Mouse (Mus musculus) heart, adult 2 months (tissue): Measurements from ENCODE around the gene Agpat3. TPM values are rescaled to one million over a fixed set of nuclear protein-coding genes. Genes with fewer than 3 reads are reported as not detected.

ENCODE experiments used
- DNase-seq, 2 experiments: peaks; one replicate each; pipeline ENCODE4 v3.0.0; 2021
- H3K27ac ChIP-seq: fragments of 200-600 bp; 2 replicates; pipeline ENCODE4 v1.8.1; 2022
- H3K27me3 ChIP-seq: fragments of 200-500 bp; 2 replicates; pipeline ENCODE4 v1.6.1; 2012; ENCODE audit warnings: mild to moderate bottlenecking, low read length, inconsistent platforms, mixed read lengths; ENCODE audit not compliant: control insufficient read depth, insufficient read depth
- H3K36me3 ChIP-seq: fragments of 200-500 bp; 2 replicates; pipeline ENCODE4 v1.6.1; 2012; ENCODE audit warnings: low read length, inconsistent platforms; ENCODE audit not compliant: control insufficient read depth, insufficient read depth
- H3K4me1 ChIP-seq: fragments of 200-500 bp; 2 replicates; pipeline ENCODE4 v1.6.1; 2011; ENCODE audit warnings: low read length; ENCODE audit not compliant: control insufficient read depth, insufficient read depth
- H3K4me3 ChIP-seq: fragments of 200-600 bp; 2 replicates; pipeline ENCODE4 v1.8.1; 2022
- H3K79me2 ChIP-seq: fragments of 200-500 bp; replicated peaks from 2 replicates; pipeline ENCODE4 v1.6.1; 2012; ENCODE audit warnings: mild to moderate bottlenecking, inconsistent platforms, low read length, moderate library complexity, mixed read lengths; ENCODE audit not compliant: control insufficient read depth, insufficient read depth
- H3K9ac ChIP-seq: fragments of 200-500 bp; 2 replicates; pipeline ENCODE4 v1.6.1; 2012; ENCODE audit warnings: low read depth, mild to moderate bottlenecking, control low read depth, inconsistent platforms, low read length, mixed read lengths
- CTCF ChIP-seq: fragments of 200-600 bp; IDR thresholded peaks from 2 replicates; pipeline ENCODE4 v1.8.1; 2022; ENCODE audit warnings: antibody characterized with exemption, mild to moderate bottlenecking, moderate library complexity
- EP300 ChIP-seq: fragments of 200-500 bp; IDR thresholded peaks from 2 replicates; pipeline ENCODE4 v1.6.1; 2011; ENCODE audit warnings: low read depth, low read length, control low read depth; ENCODE audit not compliant: insufficient read depth
- POLR2A ChIP-seq: fragments of 200-500 bp; IDR thresholded peaks from 2 replicates; pipeline ENCODE4 v1.6.1; 2011; ENCODE audit warnings: mild to moderate bottlenecking, low read depth, low read length, control low read depth; ENCODE audit not compliant: insufficient read depth
- WGBS: fragments of 180-500 bp; shearing (Covaris S2); methylation state at CpG from one replicate; pipeline ENCODE4 v1.1.7; 2018; 5-methylcytosine and 5-hydroxymethylcytosine counted together
- intact Hi-C: fragments of 180-260 bp; cut with DNase I; formaldehyde crosslinking; loops from one replicate; pipeline ENCODE4 v1.15.1; 2025
- polyA plus RNA-seq: library from polyadenylated mRNA; depleted of rRNA; stranded (reverse); fragments of >200 nt; gene quantifications from 2 replicates; pipeline ENCODE4 v1.2.3, GENCODE M21; 2012
- total RNA-seq, 2 experiments: library from RNA; stranded (reverse); gene quantifications; 2 replicates each; pipeline ENCODE4 v1.2.3; 2021

The Agpat3 gene
- total and polyA plus RNA-seq, 3 experiments, result 209 to 286 (median 232) TPM

DNA sequence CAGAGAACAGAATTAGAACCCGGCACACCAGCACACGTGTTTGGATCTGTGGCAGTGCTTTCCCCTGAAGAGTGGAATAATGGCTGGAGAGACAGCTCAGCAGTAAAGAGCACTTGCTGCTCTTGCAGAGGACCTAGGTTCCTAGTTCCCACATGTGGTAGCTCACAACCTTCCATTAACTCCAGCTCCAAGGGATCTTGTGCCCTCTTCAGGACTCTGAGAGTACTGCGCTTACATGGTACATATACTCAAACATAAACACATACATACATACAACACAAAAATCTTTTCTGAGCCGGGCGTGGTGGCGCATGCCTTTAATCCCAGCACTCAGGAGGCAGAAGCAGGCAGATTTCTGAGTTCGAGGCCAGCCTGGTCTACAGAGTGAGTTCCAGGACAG is 26.2 kb upstream of the Agpat3 start:
- TF ChIP-seq EP300 (no peak), CTCF (peak; percentile 37), POLR2A (no peak)
- no peak for DNase-seq
- no peak overlapping the region for H3K9ac ChIP-seq
- intact Hi-C loops, result no loop called here
- H3K79me2 ChIP-seq, result no peaks in the 10 kb centered on the region
- H3K36me3 ChIP-seq, result no peaks in the 10 kb centered on the region
- H3K4me1 ChIP-seq, result no peaks in the 10 kb centered on the region
- H3K4me3 ChIP-seq, result no peak overlapping the region
- no peak overlapping the region for H3K27ac ChIP-seq
- no peaks in the 10 kb centered on the region for H3K27me3 ChIP-seq
- 95% methylated on average over 7 of the region's 7 CpGs for WGBS

DNA sequence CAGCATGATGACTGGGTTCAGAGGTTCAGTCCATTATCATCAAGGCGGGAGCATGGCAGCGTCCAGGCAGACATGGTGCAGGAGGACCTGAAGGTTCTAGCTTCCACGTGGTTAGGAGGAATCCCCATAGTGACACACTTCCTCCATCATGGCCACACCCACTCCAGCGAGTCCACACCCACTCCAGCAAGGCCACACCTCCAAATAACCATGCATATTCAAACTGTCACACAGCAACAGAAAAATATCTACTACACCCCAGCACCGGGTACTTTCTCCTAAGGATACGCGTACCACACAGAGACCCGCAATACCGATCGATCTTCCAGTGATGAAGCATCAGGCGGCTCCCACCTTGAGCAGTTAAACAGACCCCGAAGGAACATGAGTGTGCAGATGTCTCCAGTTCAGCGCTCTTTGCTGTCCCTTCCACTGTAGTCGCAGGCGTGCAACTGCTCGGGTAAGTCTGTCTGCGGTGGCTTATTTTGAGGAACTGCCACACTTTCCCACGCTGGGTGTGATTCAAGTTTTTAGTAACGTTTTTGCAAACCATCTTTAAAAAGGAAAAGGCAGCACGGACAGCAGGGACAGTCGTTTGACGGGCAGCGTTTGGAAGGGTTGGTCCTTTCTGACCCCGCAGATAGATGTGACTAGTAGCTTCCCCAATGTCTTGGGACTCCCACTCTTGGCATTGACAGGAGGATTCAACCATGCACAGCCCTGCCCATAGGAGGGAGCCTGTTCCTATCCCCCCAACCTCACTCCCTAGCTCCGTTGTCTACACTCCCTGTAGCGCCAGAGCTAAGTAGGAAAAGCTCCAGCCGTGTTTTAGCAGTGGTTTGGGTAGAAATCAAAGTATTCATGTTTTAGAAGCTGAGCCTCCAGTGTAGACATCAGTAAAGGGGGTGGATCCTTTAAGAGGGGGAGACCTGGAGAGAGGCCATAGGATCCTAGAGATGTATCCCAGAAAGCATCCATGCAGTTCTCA is 20.7 kb upstream of the Agpat3 start:
- 58% methylated on average over 27 of the region's 27 CpGs for WGBS
- H3K9ac ChIP-seq, result no peak overlapping the region
- no peak overlapping the region for H3K4me3 ChIP-seq
- no peak for DNase-seq
- no peaks in the 10 kb centered on the region for H3K4me1 ChIP-seq
- no peaks in the 10 kb centered on the region for H3K79me2 ChIP-seq
- H3K27ac ChIP-seq, result no peak overlapping the region
- H3K36me3 ChIP-seq, result no peaks in the 10 kb centered on the region
- TF ChIP-seq CTCF, result no peak
- TF ChIP-seq EP300, result no peak
- no peak for TF ChIP-seq POLR2A
- no peaks in the 10 kb centered on the region for H3K27me3 ChIP-seq
- intact Hi-C loops, result no loop called here

DNA sequence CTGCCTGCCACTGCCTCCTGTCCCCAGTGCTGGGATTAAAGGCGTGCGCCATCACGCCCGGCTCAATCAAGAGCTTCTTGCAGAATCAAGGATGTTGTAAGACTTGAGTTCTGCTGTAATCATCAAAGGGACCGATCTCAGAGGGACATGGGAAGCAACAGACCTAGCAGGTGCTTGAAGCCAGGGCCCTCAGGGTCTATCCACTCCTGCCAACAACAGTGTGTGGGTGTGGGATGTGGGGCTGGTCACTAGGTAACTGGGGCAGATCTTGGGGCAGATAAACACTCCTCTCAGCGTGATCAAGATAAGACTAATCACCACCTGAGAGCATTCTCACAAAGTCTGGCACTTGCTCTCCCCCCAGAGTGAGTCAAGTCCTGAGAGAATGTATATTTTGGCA is 19.5 kb upstream of the Agpat3 start:
- intact Hi-C loops, result no loop called here
- H3K27ac ChIP-seq, result no peak overlapping the region
- no peak overlapping the region for H3K9ac ChIP-seq
- H3K27me3 ChIP-seq, result no peaks in the 10 kb centered on the region
- H3K4me1 ChIP-seq, result no peaks in the 10 kb centered on the region; the same call in 1 of the 2 replicates
- no peaks in the 10 kb centered on the region for H3K79me2 ChIP-seq
- DNase-seq, result no peak
- TF ChIP-seq CTCF (no peak), POLR2A (no peak), EP300 (no peak)
- H3K4me3 ChIP-seq, result no peak overlapping the region
- 89% methylated on average over 6 of the region's 6 CpGs for WGBS
- H3K36me3 ChIP-seq, result no peaks in the 10 kb centered on the region

DNA sequence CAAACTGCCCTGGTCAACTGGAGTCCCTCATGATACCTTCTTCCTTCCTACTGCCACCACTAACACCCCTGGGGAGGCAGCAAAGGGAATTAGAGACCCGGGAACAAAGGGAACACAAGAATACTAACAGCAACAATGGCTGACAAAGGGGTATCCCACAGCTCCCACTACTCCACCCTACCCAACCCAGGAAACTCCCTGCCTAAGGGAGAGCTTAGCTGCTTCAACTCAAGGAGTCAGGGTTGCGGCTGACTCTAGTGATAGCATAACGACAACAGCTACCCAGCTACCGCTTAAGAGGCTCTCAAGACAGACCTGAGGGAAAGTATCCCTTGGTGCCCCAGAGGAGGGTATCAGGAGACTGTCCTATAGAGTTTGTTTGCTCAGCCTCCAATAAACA is 15.3 kb upstream of the Agpat3 start:
- Histone ChIP-seq H3K36me3 (no peaks in the 10 kb centered on the region), H3K9ac (no peak overlapping the region), H3K79me2 (no peaks in the 10 kb centered on the region), H3K27me3 (no peaks in the 10 kb centered on the region), H3K27ac (no peak overlapping the region), H3K4me1 (no peaks in the 10 kb centered on the region; the same call in 1 of the 2 replicates), H3K4me3 (no peak overlapping the region)
- no peak for DNase-seq
- WGBS, result 61% methylated on average over 4 of the region's 4 CpGs
- no peak for TF ChIP-seq CTCF
- no peak for TF ChIP-seq POLR2A
- no peak for TF ChIP-seq EP300
- intact Hi-C loops, result no loop called here

DNA sequence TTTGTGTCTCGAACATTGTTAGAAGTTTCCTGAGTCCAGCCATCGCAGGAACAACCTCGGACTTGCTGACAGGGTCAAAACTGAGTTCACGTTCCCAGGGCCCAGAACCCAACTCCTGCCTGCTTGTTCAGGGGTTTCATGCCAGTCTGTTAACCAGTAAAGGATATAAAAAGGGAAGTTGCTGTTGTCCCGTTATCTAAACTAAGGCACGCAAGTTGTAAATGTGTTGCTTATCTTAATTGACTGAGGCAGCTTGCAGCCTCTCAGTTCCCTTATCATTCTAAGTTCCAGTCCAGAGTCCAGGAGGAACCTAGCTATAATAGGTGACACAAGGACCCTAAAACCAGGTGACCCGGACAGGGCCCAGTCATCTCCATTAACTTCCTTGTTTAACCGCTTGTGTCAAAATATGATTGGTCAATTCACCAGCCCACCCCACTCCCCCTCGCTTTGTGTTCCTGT is 14.6 kb upstream of the Agpat3 start:
- intact Hi-C loops, result no loop called here
- WGBS, result 21% methylated on average over 9 of the region's 9 CpGs
- no peaks in the 10 kb centered on the region for H3K79me2 ChIP-seq
- 0 out of 2 replicates have a peak overlapping the region, but pooled peaks have one; percentile 38 for H3K27ac ChIP-seq
- no peak overlapping the region for H3K9ac ChIP-seq
- no peaks in the 10 kb centered on the region for H3K27me3 ChIP-seq
- TF ChIP-seq CTCF (no peak), POLR2A (no peak), EP300 (no peak)
- H3K4me3 ChIP-seq, result no peak overlapping the region
- H3K36me3 ChIP-seq, result no peaks in the 10 kb centered on the region
- DNase-seq, result peak in 1 of 2 experiments; percentile 23
- H3K4me1 ChIP-seq, result peaks cover 5% of the 10 kb centered on the region
